Mouse (Mus musculus) lung, adult 10 weeks (tissue): ENCODE results near the gene Hsp90b1. TPM values are rescaled to one million over a fixed set of nuclear protein-coding genes. Genes with fewer than 3 reads are reported as not detected.

Source experiments
- polyA plus RNA-seq: library from polyadenylated mRNA; stranded (reverse); fragments of 350-450 nt; fragmentation: Illumina TruSeq; extraction: RNeasy Lipid Tissue Mini Kit (QIAGEN cat#74804); gene quantifications from one replicate; pipeline ENCODE4 v1.2.3, GENCODE M21; 2014; ENCODE audit warnings: low read depth, low replicate concordance; ENCODE audit not compliant: insufficient read depth

Gene Hsp90b1
- 323 TPM for polyA plus RNA-seq

DNA sequence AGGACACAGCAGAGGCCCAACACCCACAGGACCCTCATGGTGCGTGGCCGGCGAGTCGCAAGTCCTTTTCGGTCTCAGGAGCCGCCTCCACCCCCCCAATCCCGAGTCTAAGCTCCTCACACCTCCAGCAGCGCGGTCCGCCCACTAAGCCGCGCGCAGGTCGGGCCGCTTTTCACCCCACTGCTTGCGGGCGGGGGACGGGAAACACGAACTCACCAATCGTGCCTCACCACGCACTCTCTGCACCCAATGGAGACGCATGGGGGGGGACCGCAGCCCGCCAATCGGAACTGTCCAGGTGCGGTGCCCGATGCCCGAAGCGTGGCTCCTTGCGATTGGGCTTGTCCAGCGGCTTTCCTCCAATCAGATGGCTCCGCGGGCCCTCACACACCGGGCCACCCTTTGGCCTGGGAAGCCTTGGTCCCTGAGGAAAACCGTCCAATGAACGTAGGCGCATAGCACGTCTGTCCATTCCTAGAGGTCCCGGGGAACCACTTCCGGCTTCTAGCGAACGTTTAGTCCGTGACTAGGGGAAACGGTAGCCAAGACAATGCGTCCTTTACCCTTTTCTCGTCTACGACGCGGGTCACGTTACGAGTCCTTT lies at the start of gene Hsp90b1, which contains the start of gene Ttc41:
Gene Hsp90b1, minus strand, starts transcription at position 192 of the 604 bp plus-strand sequence.
Gene Ttc41, plus strand, starts transcription at position 494 of the 604 bp plus-strand sequence.

Other genes starting within 250 kb of the Hsp90b1 start
- gene Syn3, start 206.6 kb downstream of the Hsp90b1 start, polyA plus RNA-seq, result 0.24 TPM
- 1.6 TPM for gene Ttc41, start 302 bp upstream of the Hsp90b1 start, polyA plus RNA-seq
- gene Gm49358, start 58.5 kb upstream of the Hsp90b1 start, polyA plus RNA-seq, result not detected
- gene Nt5dc3, start 73.5 kb upstream of the Hsp90b1 start, polyA plus RNA-seq, result 3.7 TPM